Mouse (Mus musculus) thymus, adult 2 months (tissue): Measurements from ENCODE around the gene Dtx3.

Source experiments
- CTCF ChIP-seq: fragments of 200-500 bp; IDR thresholded peaks from 2 replicates; pipeline ENCODE4 v1.5.1; 2012; ENCODE audit warnings: mild to moderate bottlenecking, control low read depth, low read length, moderate library complexity, borderline replicate concordance; ENCODE audit not compliant: control insufficient read depth, poor library complexity, insufficient read depth; ENCODE audit errors: extremely low read depth
- POLR2A ChIP-seq: fragments of 200-500 bp; IDR thresholded peaks from 2 replicates; pipeline ENCODE4 v1.6.1; 2012; ENCODE audit warnings: mild to moderate bottlenecking, low read length, control low read depth, moderate library complexity; ENCODE audit not compliant: control insufficient read depth, poor library complexity, insufficient read depth; ENCODE audit errors: extremely low read depth

DNA sequence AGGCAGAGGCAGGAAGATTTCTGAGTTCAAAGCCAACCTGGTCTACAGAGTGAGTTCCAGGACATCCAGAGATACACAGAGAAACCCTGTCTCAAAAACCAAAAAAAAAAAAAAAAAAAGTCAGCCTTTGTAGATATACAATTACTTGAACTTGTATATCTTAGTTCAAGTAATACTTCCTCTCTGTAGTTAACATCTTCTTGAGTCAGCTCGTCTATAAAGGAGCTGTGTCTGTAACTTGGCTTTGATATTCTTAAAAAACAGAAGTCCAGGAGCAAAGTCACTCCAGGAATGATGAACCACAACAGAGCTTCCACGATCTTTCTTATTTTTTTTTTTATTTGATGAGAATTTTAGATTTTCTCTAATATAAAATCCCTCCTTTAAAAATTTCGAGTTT lies 34.8 kb downstream of the Dtx3 start:
- TF ChIP-seq CTCF: no peak
- TF ChIP-seq POLR2A: no peak
